Mouse (Mus musculus) T-helper 1 cell (primary cell): ENCODE results near the gene Sap30bp.

Experiments
- in situ Hi-C: fragments of 300-600 bp; cut with MboI, MseI; formaldehyde crosslinking; loops from one replicate; pipeline ENCODE4 v1.15.1; 2025; ENCODE audit warnings: high pct_unique_total_duplicates

The Sap30bp gene

GRCm38 (mm10) chr11:116000607-116001006, 67.5 kb downstream of the Sap30bp start:
- in situ Hi-C loops, result loop anchor here (5.0 kb wide), 1 partner anchor 58 kb away; no protein-coding TSS in a partner anchor

- in situ Hi-C loops, result loop anchor here (5.0 kb wide), 1 partner anchor 59 kb away; no protein-coding TSS in a partner anchor
Observed at GRCm38 (mm10) chr11:116001725-116002124, 68.6 kb downstream of the Sap30bp start.

GRCm38 (mm10) chr11:116002894-116003293, 69.8 kb downstream of the Sap30bp start:
- in situ Hi-C loops, result loop anchor here (5.0 kb wide), 1 partner anchor 61 kb away; no protein-coding TSS in a partner anchor

- in situ Hi-C loops, result loop anchor here (5.0 kb wide), 1 partner anchor 62 kb away; no protein-coding TSS in a partner anchor
Observed at GRCm38 (mm10) chr11:116004186-116004823, 71.2 kb downstream of the Sap30bp start.

GRCm38 (mm10) chr11:116004840-116005700, 72.0 kb downstream of the Sap30bp start:
- in situ Hi-C loops, result loop anchor here (5.0 kb wide), 1 partner anchor 63 kb away; no protein-coding TSS in a partner anchor

GRCm38 (mm10) chr11:116005701-116006419, 72.8 kb downstream of the Sap30bp start:
- in situ Hi-C loops, result no loop called here

GRCm38 (mm10) chr11:116007095-116007850, 74.2 kb downstream of the Sap30bp start:
- in situ Hi-C loops, result no loop called here

- in situ Hi-C loops, result no loop called here
Observed at GRCm38 (mm10) chr11:116008411-116008810, 75.3 kb downstream of the Sap30bp start.

- in situ Hi-C loops, result no loop called here
Observed at GRCm38 (mm10) chr11:116008832-116009375, 75.8 kb downstream of the Sap30bp start.

GRCm38 (mm10) chr11:116009661-116010060, 76.6 kb downstream of the Sap30bp start:
- in situ Hi-C loops, result no loop called here

- in situ Hi-C loops, result no loop called here
Observed at GRCm38 (mm10) chr11:116010146-116010545, 77.1 kb downstream of the Sap30bp start.

GRCm38 (mm10) chr11:116010948-116011347, 77.9 kb downstream of the Sap30bp start:
- in situ Hi-C loops, result no loop called here

- in situ Hi-C loops, result no loop called here
Observed at GRCm38 (mm10) chr11:116011529-116012261, 78.6 kb downstream of the Sap30bp start.

GRCm38 (mm10) chr11:116012262-116012947, 79.3 kb downstream of the Sap30bp start, which contains the start of gene Galk1:
Gene Galk1 (minus strand): TSS chr11:116012719.
- in situ Hi-C loops, result no loop called here

GRCm38 (mm10) chr11:116014821-116015220, 81.7 kb downstream of the Sap30bp start:
- in situ Hi-C loops, result no loop called here
